Mouse (Mus musculus): ENCODE measurements around the gene Phkb. TPM values are rescaled to one million over a fixed set of nuclear protein-coding genes. Genes with fewer than 3 reads are reported as not detected.

Phkb gene
- polyA plus RNA-seq, 1 experiment from 2014 or later = 16.8 TPM

- H3K36me3 ChIP-seq (ENCODE audit: control insufficient read depth, insufficient read depth) = no peaks in the 10 kb centered on the region
- H3K4me1 ChIP-seq (replicated peaks; ENCODE audit: control insufficient read depth, insufficient read depth, low read length) = no peaks in the 10 kb centered on the region
- TF ChIP-seq CTCF (IDR thresholded peaks at IDR 0.05; ENCODE audit: low read depth) = no peak
- no peaks in the 10 kb centered on the region for H3K9me3 ChIP-seq (ENCODE audit: control insufficient read depth)
- H3K27me3 ChIP-seq (replicated peaks; ENCODE audit: control insufficient read depth, insufficient read depth, low read length) = no peaks in the 10 kb centered on the region
- H3K9ac ChIP-seq (ENCODE audit: low read depth, low read length) = no peak overlapping the region
- H3K4me2 ChIP-seq (replicated peaks; ENCODE audit: low read depth) = no peak overlapping the region
- 62% methylated on average over 3 of the region's 3 CpGs for WGBS
- no peak overlapping the region for H3K4me3 ChIP-seq (ENCODE audit: low read depth, low read length)
- ATAC-seq = no peak
- no peak overlapping the region for H3K27ac ChIP-seq (ENCODE audit: low read depth, low read length)
These were observed 85.3 kb downstream of the Phkb start for GRCm38 (mm10) chr8:85926107-85926506.

DNA sequence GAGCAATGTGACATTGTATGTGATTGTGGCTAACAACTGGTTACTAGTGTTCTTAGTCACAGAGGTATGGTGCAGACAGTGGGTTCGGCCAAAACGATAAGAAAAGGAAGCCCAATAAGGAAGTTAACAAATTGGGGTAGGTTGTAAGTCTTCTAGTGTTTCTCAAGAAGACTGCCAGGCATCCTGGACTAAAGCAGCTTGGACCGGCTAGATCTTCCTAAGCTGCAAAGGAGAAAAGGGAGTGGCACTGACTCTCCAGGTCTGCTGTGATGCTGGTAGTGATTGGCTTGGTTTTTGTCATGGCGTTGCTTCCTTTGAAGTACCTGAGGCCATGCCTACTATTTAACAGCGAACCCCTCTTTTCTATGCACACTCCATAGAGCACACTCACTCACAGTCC is 95.4 kb downstream of the Phkb start:
- no peak overlapping the region for H3K4me2 ChIP-seq (replicated peaks; ENCODE audit: low read depth)
- no peak for ATAC-seq
- no peak overlapping the region for H3K4me3 ChIP-seq (ENCODE audit: low read depth, low read length)
- no peaks in the 10 kb centered on the region for H3K27me3 ChIP-seq (replicated peaks; ENCODE audit: control insufficient read depth, insufficient read depth, low read length)
- H3K4me1 ChIP-seq (replicated peaks; ENCODE audit: control insufficient read depth, insufficient read depth, low read length) = no peaks in the 10 kb centered on the region
- H3K9ac ChIP-seq (ENCODE audit: low read depth, low read length) = no peak overlapping the region
- 88% methylated on average over 5 of the region's 5 CpGs for WGBS
- H3K36me3 ChIP-seq (ENCODE audit: control insufficient read depth, insufficient read depth) = no peaks in the 10 kb centered on the region
- no peaks in the 10 kb centered on the region for H3K9me3 ChIP-seq (ENCODE audit: control insufficient read depth)
- no peak for TF ChIP-seq CTCF (IDR thresholded peaks at IDR 0.05; ENCODE audit: low read depth)
- H3K27ac ChIP-seq (ENCODE audit: low read depth, low read length) = no peak overlapping the region

- no peak overlapping the region for H3K27ac ChIP-seq (ENCODE audit: low read depth, low read length)
- WGBS = 78% methylated on average over 7 of the region's 7 CpGs
- H3K4me2 ChIP-seq (replicated peaks; ENCODE audit: low read depth) = no peak overlapping the region
- no peak overlapping the region for H3K4me3 ChIP-seq (ENCODE audit: low read depth, low read length)
- no peaks in the 10 kb centered on the region for H3K27me3 ChIP-seq (replicated peaks; ENCODE audit: control insufficient read depth, insufficient read depth, low read length)
- H3K9me3 ChIP-seq (ENCODE audit: control insufficient read depth) = no peaks in the 10 kb centered on the region
- no peaks in the 10 kb centered on the region for H3K4me1 ChIP-seq (replicated peaks; ENCODE audit: control insufficient read depth, insufficient read depth, low read length)
- no peak overlapping the region for H3K9ac ChIP-seq (ENCODE audit: low read depth, low read length)
- no peaks in the 10 kb centered on the region for H3K36me3 ChIP-seq (ENCODE audit: control insufficient read depth, insufficient read depth)
- no peak for TF ChIP-seq CTCF (IDR thresholded peaks at IDR 0.05; ENCODE audit: low read depth)
- ATAC-seq = no peak
These were observed 96.6 kb downstream of the Phkb start for GRCm38 (mm10) chr8:85937343-85937742.

DNA sequence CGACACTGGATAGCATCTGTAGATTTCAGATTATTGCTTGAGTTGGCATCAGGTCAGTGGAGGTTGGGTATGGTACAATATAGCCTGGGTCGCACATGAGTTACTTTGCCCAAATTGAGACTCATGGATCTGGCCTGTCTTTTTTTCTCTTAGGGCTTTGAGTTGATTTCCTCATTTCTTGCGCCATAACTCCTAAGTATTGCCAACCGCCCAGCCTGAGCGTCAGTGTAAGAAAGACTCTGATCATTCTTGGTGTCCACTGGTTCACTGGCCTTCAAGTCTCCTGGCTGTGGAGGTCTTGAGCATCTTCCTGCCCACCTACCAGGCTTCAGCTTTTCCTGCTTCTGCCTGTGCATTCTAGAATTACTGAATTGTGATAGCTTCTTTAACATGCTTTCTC is 104.1 kb downstream of the Phkb start:
- no peak for TF ChIP-seq CTCF (IDR thresholded peaks at IDR 0.05; ENCODE audit: low read depth)
- H3K9ac ChIP-seq (ENCODE audit: low read depth, low read length) = no peak overlapping the region
- no peak overlapping the region for H3K27ac ChIP-seq (ENCODE audit: low read depth, low read length)
- WGBS = 98% methylated on average over 5 of the region's 5 CpGs
- no peaks in the 10 kb centered on the region for H3K9me3 ChIP-seq (ENCODE audit: control insufficient read depth)
- no peaks in the 10 kb centered on the region for H3K4me1 ChIP-seq (replicated peaks; ENCODE audit: control insufficient read depth, insufficient read depth, low read length)
- H3K4me3 ChIP-seq (ENCODE audit: low read depth, low read length) = no peak overlapping the region
- no peak for ATAC-seq
- no peak overlapping the region for H3K4me2 ChIP-seq (replicated peaks; ENCODE audit: low read depth)
- no peaks in the 10 kb centered on the region for H3K27me3 ChIP-seq (replicated peaks; ENCODE audit: control insufficient read depth, insufficient read depth, low read length)
- H3K36me3 ChIP-seq (ENCODE audit: control insufficient read depth, insufficient read depth) = no peaks in the 10 kb centered on the region

DNA sequence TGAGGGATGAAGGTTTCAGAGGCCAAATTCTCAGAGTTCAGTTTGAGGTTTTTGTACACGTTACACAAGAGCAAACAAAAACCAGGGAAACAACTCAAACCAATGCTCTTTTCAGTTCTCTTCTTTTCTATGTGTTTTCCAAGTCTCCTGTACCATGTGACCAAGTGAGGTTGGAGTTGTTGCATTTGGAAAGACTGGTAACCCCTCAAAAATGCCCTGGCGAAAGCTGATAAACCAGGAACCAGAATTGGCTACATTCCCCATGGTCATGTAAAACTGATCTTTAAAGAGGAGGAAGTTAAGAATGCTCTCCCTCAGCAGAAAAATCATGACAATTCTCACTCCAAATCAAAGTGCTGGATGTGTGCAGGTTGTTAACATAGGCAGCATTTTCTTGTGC is 117.6 kb downstream of the Phkb start:
- H3K27me3 ChIP-seq (replicated peaks; ENCODE audit: control insufficient read depth, insufficient read depth, low read length) = no peaks in the 10 kb centered on the region
- no peaks in the 10 kb centered on the region for H3K4me1 ChIP-seq (replicated peaks; ENCODE audit: control insufficient read depth, insufficient read depth, low read length)
- no peak overlapping the region for H3K27ac ChIP-seq (ENCODE audit: low read depth, low read length)
- H3K4me2 ChIP-seq (replicated peaks; ENCODE audit: low read depth) = no peak overlapping the region
- WGBS = 89% methylated on average over 2 of the region's 2 CpGs
- no peak overlapping the region for H3K4me3 ChIP-seq (ENCODE audit: low read depth, low read length)
- no peak overlapping the region for H3K9ac ChIP-seq (ENCODE audit: low read depth, low read length)
- TF ChIP-seq CTCF (IDR thresholded peaks at IDR 0.05; ENCODE audit: low read depth) = no peak
- H3K36me3 ChIP-seq (ENCODE audit: control insufficient read depth, insufficient read depth) = no peaks in the 10 kb centered on the region; the same call in 1 of the 2 replicates
- no peaks in the 10 kb centered on the region for H3K9me3 ChIP-seq (ENCODE audit: control insufficient read depth)
- no peak for ATAC-seq

DNA sequence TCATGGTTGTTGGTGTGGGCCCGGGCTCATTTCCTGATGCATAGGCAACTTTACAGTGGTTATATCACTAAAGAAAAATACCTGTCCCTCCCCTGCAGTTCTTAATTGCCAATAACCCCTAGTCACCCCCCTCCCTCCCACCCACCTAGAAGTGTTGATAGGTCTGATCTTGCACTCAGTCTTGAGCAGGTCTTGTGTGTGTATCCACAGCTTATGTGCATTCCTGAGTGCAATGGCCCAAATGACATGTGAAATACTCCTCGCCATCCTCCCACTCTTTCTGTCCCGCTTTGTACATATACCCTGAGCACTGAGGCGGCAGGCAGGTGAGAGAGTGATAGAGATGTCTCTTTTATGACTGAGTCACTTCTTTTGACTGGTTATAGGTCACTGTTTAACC is 119.1 kb downstream of the Phkb start:
- no peak overlapping the region for H3K27ac ChIP-seq (ENCODE audit: low read depth, low read length)
- no peak for TF ChIP-seq CTCF (IDR thresholded peaks at IDR 0.05; ENCODE audit: low read depth)
- no peak for ATAC-seq
- H3K36me3 ChIP-seq (ENCODE audit: control insufficient read depth, insufficient read depth) = no peaks in the 10 kb centered on the region; the same call in 1 of the 2 replicates
- no peaks in the 10 kb centered on the region for H3K27me3 ChIP-seq (replicated peaks; ENCODE audit: control insufficient read depth, insufficient read depth, low read length)
- no peak overlapping the region for H3K4me2 ChIP-seq (replicated peaks; ENCODE audit: low read depth)
- H3K4me1 ChIP-seq (replicated peaks; ENCODE audit: control insufficient read depth, insufficient read depth, low read length) = no peaks in the 10 kb centered on the region
- WGBS = 88% methylated on average over 4 of the region's 4 CpGs
- H3K9ac ChIP-seq (ENCODE audit: low read depth, low read length) = no peak overlapping the region
- H3K4me3 ChIP-seq (ENCODE audit: low read depth, low read length) = no peak overlapping the region
- H3K9me3 ChIP-seq (ENCODE audit: control insufficient read depth) = no peaks in the 10 kb centered on the region

- 66% methylated on average over 4 of the region's 4 CpGs for WGBS
- H3K4me2 ChIP-seq (replicated peaks; ENCODE audit: low read depth) = no peak overlapping the region
- no peaks in the 10 kb centered on the region for H3K27me3 ChIP-seq (replicated peaks; ENCODE audit: control insufficient read depth, insufficient read depth, low read length)
- H3K9me3 ChIP-seq (ENCODE audit: control insufficient read depth) = no peaks in the 10 kb centered on the region
- no peaks in the 10 kb centered on the region for H3K4me1 ChIP-seq (replicated peaks; ENCODE audit: control insufficient read depth, insufficient read depth, low read length)
- peak; percentile 62 for TF ChIP-seq CTCF (IDR thresholded peaks at IDR 0.05; ENCODE audit: low read depth)
- ATAC-seq = peak; percentile 61; the same call in 1 of the 2 replicates
- H3K4me3 ChIP-seq (ENCODE audit: low read depth, low read length) = no peak overlapping the region
- H3K27ac ChIP-seq (ENCODE audit: low read depth, low read length) = no peak overlapping the region
- no peak overlapping the region for H3K9ac ChIP-seq (ENCODE audit: low read depth, low read length)
- peaks cover 9% of the 10 kb centered on the region for H3K36me3 ChIP-seq (ENCODE audit: control insufficient read depth, insufficient read depth)
These were observed 136.9 kb downstream of the Phkb start for GRCm38 (mm10) chr8:85977588-85978077.

All from intestine, postnatal 0 days (tissue).